Mouse (Mus musculus) midbrain, embryonic 12.5 days (tissue): ENCODE measurements around the gene Sgms1. TPM values are rescaled to one million over a fixed set of nuclear protein-coding genes. Genes with fewer than 3 reads are reported as not detected.
A peak's percentile ranks its signal among the peaks of the same experiment; 100 is the strongest.

ENCODE experiments used
- ATAC-seq: fragments of 200-750 bp; cut with Nextera tagmentation; 2 replicates; pipeline ENCODE4 v1.8.0; 2017; ENCODE audit warnings: low read depth, moderate TSS enrichment, moderate library complexity; ENCODE audit not compliant: low FRiP score
- H3K27ac ChIP-seq: fragments of 300-500 bp; sonication (generic); replicated peaks from 2 replicates; pipeline ENCODE4 v1.5.1; 2016; ENCODE audit warnings: mild to moderate bottlenecking
- H3K27me3 ChIP-seq: fragments of 300-500 bp; sonication (generic); 2 replicates; pipeline ENCODE4 v1.6.1; 2016; ENCODE audit warnings: mild to moderate bottlenecking
- H3K36me3 ChIP-seq: fragments of 300-500 bp; sonication (generic); 2 replicates; pipeline ENCODE4 v1.6.1; 2016
- H3K4me1 ChIP-seq: fragments of 300-500 bp; sonication (generic); 2 replicates; pipeline ENCODE4 v1.6.1; 2016
- H3K4me2 ChIP-seq: fragments of 300-500 bp; sonication (generic); replicated peaks from 2 replicates; pipeline ENCODE4 v1.6.1; 2016; ENCODE audit warnings: mild to moderate bottlenecking, moderate library complexity
- H3K4me3 ChIP-seq: fragments of 300-500 bp; sonication (generic); 2 replicates; pipeline ENCODE4 v1.5.1; 2016; ENCODE audit warnings: mild to moderate bottlenecking
- H3K9ac ChIP-seq: fragments of 300-500 bp; sonication (generic); replicated peaks from 2 replicates; pipeline ENCODE4 v1.6.1; 2016; ENCODE audit warnings: mild to moderate bottlenecking, moderate library complexity
- H3K9me3 ChIP-seq: fragments of 300-500 bp; sonication (generic); 2 replicates; pipeline ENCODE4 v1.6.1; 2016; ENCODE audit warnings: mild to moderate bottlenecking
- WGBS: fragments of 180-500 bp; shearing (Covaris S2); methylation state at CpG from one replicate; pipeline ENCODE4 v1.1.7; 2016; 5-methylcytosine and 5-hydroxymethylcytosine counted together
- polyA plus RNA-seq: library from polyadenylated mRNA; unstranded; fragments of >200 nt; fragmentation: Nextera tagmentation; extraction: Ambion mirVana; gene quantifications from 2 replicates; pipeline ENCODE4 v1.2.1, GENCODE M21; 2016

The Sgms1 gene
- polyA plus RNA-seq, 1 experiment from 2014 or later = 15.1 TPM

- H3K27me3 ChIP-seq = no peaks in the 10 kb centered on the region
- no peak overlapping the region for H3K27ac ChIP-seq
- no peaks in the 10 kb centered on the region; the same call in 1 of the 2 replicates for H3K36me3 ChIP-seq
- H3K4me2 ChIP-seq = no peak overlapping the region
- 92% methylated on average over 8 of the region's 8 CpGs for WGBS
- H3K9ac ChIP-seq = no peak overlapping the region
- no peaks in the 10 kb centered on the region for H3K9me3 ChIP-seq
- H3K4me1 ChIP-seq = peaks cover 6% of the 10 kb centered on the region; the same call in 1 of the 2 replicates
- no peak overlapping the region for H3K4me3 ChIP-seq
- no peak for ATAC-seq
Measured at GRCm38 (mm10) chr19:32393758-32394450, 4.4 kb upstream of the Sgms1 start.

GRCm38 (mm10) chr19:32393092-32393745 lies 3.7 kb upstream of the Sgms1 start:
- Histone ChIP-seq H3K9ac (no peak overlapping the region), H3K4me2 (no peak overlapping the region), H3K9me3 (no peaks in the 10 kb centered on the region), H3K4me3 (no peak overlapping the region), H3K36me3 (no peaks in the 10 kb centered on the region; the same call in 1 of the 2 replicates), H3K27ac (no peak overlapping the region), H3K27me3 (no peaks in the 10 kb centered on the region), H3K4me1 (peaks cover 6% of the 10 kb centered on the region; the same call in 1 of the 2 replicates)
- WGBS = 96% methylated on average over 4 of the region's 4 CpGs
- no peak for ATAC-seq

- Histone ChIP-seq H3K4me2 (no peak overlapping the region), H3K9me3 (no peaks in the 10 kb centered on the region), H3K36me3 (no peaks in the 10 kb centered on the region; the same call in 1 of the 2 replicates), H3K27ac (no peak overlapping the region), H3K9ac (no peak overlapping the region), H3K4me3 (no peak overlapping the region), H3K4me1 (peaks cover 16% of the 10 kb centered on the region), H3K27me3 (peaks cover 6% of the 10 kb centered on the region; the same call in 1 of the 2 replicates)
- ATAC-seq = no peak
- 97% methylated on average over 3 of the region's 3 CpGs for WGBS
Measured at GRCm38 (mm10) chr19:32391441-32391840, 1.9 kb upstream of the Sgms1 start.

DNA sequence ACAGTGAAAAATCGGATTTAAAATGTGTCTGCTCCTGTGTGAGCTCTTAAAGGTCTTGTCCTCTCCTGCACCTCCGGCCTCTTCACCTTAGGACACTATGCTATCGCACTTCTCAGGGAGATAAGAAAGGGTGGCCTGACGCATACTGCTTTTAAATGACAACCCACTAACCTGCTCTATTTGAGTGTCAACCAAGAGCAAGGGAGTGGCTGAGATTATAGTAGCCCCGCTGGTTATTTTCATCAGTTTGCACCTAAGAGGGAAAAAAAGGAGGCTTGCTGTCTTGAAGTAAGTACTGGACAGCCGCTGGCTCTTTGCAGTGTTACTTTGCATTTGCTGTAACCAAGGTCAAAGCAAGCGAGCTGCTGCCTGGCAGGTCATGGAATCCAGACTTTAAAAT lies 602 bp upstream of the Sgms1 start:
- WGBS = 82% methylated on average over 7 of the region's 7 CpGs
- no peak for ATAC-seq
- H3K27me3 ChIP-seq = peaks cover 8% of the 10 kb centered on the region; the same call in 1 of the 2 replicates
- H3K4me2 ChIP-seq = peak overlapping the region; percentile 80
- H3K4me3 ChIP-seq = peak overlapping the region; percentile 74
- H3K27ac ChIP-seq = no peak overlapping the region
- peak overlapping the region; percentile 83 for H3K9ac ChIP-seq
- H3K36me3 ChIP-seq = no peaks in the 10 kb centered on the region; the same call in 1 of the 2 replicates
- H3K9me3 ChIP-seq = no peaks in the 10 kb centered on the region
- peaks cover 16% of the 10 kb centered on the region for H3K4me1 ChIP-seq

GRCm38 (mm10) chr19:32388191-32388921 lies 1.2 kb downstream of the Sgms1 start:
- Histone ChIP-seq H3K4me2 (peak overlapping the region; percentile 80), H3K27me3 (peaks cover 8% of the 10 kb centered on the region; the same call in 1 of the 2 replicates), H3K36me3 (no peaks in the 10 kb centered on the region; the same call in 1 of the 2 replicates), H3K4me1 (peaks cover 16% of the 10 kb centered on the region), H3K9me3 (no peaks in the 10 kb centered on the region), H3K9ac (peak overlapping the region; percentile 83), H3K27ac (peak overlapping the region; percentile 95), H3K4me3 (peak overlapping the region; percentile 74)
- WGBS = under 1% methylated on average over 70 of the region's 75 CpGs
- ATAC-seq = peak; percentile 89

- peak; percentile 20 for ATAC-seq
- H3K9me3 ChIP-seq = no peaks in the 10 kb centered on the region
Measured at GRCm38 (mm10) chr19:32387403-32388190, 1.9 kb downstream of the Sgms1 start.

GRCm38 (mm10) chr19:32386556-32387402 lies 2.7 kb downstream of the Sgms1 start:
- peaks cover 16% of the 10 kb centered on the region for H3K4me1 ChIP-seq
- peak overlapping the region; percentile 74 for H3K4me3 ChIP-seq
- ATAC-seq = no peak
- no peak overlapping the region for H3K27ac ChIP-seq
- peak overlapping the region; percentile 80 for H3K4me2 ChIP-seq
- peak overlapping the region; percentile 83 for H3K9ac ChIP-seq
- no peaks in the 10 kb centered on the region; the same call in 1 of the 2 replicates for H3K36me3 ChIP-seq
- peaks cover 8% of the 10 kb centered on the region; the same call in 1 of the 2 replicates for H3K27me3 ChIP-seq
- H3K9me3 ChIP-seq = no peaks in the 10 kb centered on the region
- WGBS = 27% methylated on average over 19 of the region's 19 CpGs

More at GRCm38 (mm10) chr19:32387403-32388190, 1.9 kb downstream of the Sgms1 start:
- WGBS = under 1% methylated on average over 43 of the region's 74 CpGs
- Histone ChIP-seq H3K9ac (peak overlapping the region; percentile 83), H3K27me3 (peaks cover 8% of the 10 kb centered on the region; the same call in 1 of the 2 replicates), H3K4me1 (peaks cover 16% of the 10 kb centered on the region), H3K36me3 (no peaks in the 10 kb centered on the region; the same call in 1 of the 2 replicates), H3K27ac (peak overlapping the region; percentile 95), H3K4me3 (peak overlapping the region; percentile 74), H3K4me2 (peak overlapping the region; percentile 80)

DNA sequence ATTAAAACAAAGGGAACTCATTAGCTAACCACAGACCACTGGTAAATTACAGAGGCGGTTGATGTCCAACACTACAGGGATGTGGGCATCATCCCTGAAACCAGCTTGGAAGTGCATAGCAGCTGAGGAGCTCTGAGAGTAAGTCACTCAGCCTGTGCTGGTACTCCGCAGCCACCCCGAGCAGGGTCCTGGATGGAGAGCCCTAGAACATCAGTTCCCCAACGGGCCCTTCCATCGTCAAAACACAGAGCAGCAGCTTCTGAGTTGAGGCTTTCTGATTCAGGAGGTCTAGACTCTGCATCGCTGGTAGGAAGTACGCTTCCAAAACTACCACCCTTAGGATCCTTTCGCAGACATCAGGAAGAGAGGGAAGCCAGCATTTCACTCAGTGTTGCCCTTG lies 5.8 kb downstream of the Sgms1 start:
- no peak for ATAC-seq
- Histone ChIP-seq H3K4me1 (peaks cover 11% of the 10 kb centered on the region), H3K27ac (no peak overlapping the region), H3K9ac (no peak overlapping the region), H3K4me3 (no peak overlapping the region), H3K9me3 (no peaks in the 10 kb centered on the region), H3K36me3 (no peaks in the 10 kb centered on the region), H3K27me3 (peaks cover 8% of the 10 kb centered on the region; the same call in 1 of the 2 replicates), H3K4me2 (no peak overlapping the region)
- 95% methylated on average over 8 of the region's 8 CpGs for WGBS

GRCm38 (mm10) chr19:32381511-32381961 lies 8.0 kb downstream of the Sgms1 start:
- H3K27ac ChIP-seq = no peak overlapping the region
- no peaks in the 10 kb centered on the region for H3K9me3 ChIP-seq
- WGBS = 66% methylated on average over 3 of the region's 3 CpGs
- no peak overlapping the region for H3K9ac ChIP-seq
- H3K4me2 ChIP-seq = no peak overlapping the region
- no peak overlapping the region for H3K4me3 ChIP-seq
- peaks cover 3% of the 10 kb centered on the region; the same call in 1 of the 2 replicates for H3K27me3 ChIP-seq
- no peak for ATAC-seq
- H3K4me1 ChIP-seq = peaks cover 7% of the 10 kb centered on the region; the same call in 1 of the 2 replicates
- no peaks in the 10 kb centered on the region for H3K36me3 ChIP-seq

DNA sequence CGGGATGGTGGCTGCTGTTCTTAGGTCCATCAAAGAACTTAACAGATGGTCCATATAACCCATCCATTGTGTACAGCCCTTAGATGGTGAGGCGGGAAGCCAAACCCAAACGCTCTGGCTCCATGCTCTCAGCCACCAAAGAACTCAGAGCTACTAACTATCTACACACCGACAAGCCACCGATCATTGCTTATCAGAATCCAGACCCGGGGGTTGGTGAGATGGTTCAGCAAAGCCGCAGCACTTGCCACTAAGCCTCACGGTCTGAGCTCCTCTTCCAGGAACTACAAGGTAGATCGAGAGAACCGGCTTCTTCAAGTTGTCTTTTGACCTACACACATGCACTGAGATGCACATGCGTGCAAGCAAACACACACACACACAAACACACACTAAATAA lies 8.8 kb downstream of the Sgms1 start:
- Histone ChIP-seq H3K36me3 (no peaks in the 10 kb centered on the region), H3K27ac (no peak overlapping the region), H3K4me3 (no peak overlapping the region), H3K4me1 (peaks cover 7% of the 10 kb centered on the region; the same call in 1 of the 2 replicates), H3K4me2 (no peak overlapping the region), H3K27me3 (no peaks in the 10 kb centered on the region), H3K9ac (no peak overlapping the region), H3K9me3 (no peaks in the 10 kb centered on the region)
- WGBS = 93% methylated on average over 11 of the region's 11 CpGs
- ATAC-seq = no peak
